Mouse (Mus musculus) adrenal gland, postnatal 36 days (tissue): ENCODE data around the gene R3hdm4. TPM values are rescaled to one million over a fixed set of nuclear protein-coding genes. Genes with fewer than 3 reads are reported as not detected.

Source experiments
- DNase-seq, 2 experiments: peaks; one replicate each; pipeline ENCODE4 v3.0.0; 2021; ENCODE audit warnings: mixed read lengths in 1 of 2
- total RNA-seq, 2 experiments: library from RNA; stranded (reverse); gene quantifications; 2 replicates each; pipeline ENCODE4 v1.2.3; 2021

The R3hdm4 gene
- total RNA-seq, 2 experiments from 2014 or later = 104 to 118 TPM

GRCm38 (mm10) chr10:79925785-79926490 lies 4.9 kb upstream of the R3hdm4 start:
- no peak for DNase-seq

DNA sequence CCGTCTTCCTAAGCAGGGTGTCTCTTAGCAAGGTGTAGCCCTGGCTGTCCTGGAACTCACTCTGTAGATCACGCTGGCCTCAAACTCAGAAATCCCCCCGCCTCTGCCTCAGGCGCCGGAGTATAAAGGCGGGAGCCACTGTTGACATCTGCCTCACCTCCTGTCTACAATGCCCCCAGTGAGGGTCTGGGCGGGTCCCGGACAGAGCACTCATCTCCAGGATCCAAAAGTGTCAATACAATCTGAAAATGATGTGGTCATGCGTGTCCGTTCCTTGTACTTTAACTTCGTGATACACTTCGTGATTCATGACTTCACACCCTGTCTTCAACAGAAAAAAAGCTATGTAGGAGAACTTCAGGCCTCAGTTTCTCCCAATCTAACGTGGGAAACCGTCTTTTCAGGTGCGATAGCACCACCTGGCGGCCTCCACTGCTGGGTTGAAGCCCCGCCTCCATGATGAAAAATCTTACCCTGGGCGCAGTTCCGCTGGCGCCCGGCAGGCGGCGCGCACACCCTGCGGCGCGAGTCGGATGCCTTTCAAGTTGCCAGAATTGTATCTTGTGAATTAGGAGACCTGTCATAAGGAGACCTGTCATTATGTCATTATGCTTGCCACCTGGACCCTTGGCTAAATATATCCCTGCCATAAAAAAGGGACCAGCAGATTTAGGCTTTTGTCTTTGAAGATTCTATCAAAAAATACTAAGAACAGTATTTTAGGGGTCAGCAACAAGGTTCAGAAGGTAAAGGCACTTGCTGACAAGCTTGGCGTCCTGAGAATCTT lies 4.2 kb upstream of the R3hdm4 start:
- DNase-seq = peak; percentile 92

DNA sequence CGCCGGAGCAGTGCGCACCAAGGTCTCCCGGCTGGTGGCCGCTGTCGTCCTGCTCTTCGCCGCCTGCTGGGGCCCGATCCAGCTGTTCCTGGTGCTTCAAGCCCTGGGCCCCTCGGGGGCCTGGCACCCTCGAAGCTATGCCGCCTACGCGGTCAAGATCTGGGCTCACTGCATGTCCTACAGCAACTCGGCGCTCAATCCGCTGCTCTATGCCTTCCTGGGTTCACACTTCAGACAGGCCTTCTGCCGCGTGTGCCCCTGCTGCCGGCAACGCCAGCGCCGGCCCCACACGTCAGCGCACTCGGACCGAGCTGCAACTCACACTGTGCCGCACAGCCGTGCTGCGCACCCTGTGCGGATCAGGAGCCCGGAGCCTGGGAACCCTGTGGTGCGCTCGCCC lies 564 bp upstream of the R3hdm4 start:
- no peak for DNase-seq

- DNase-seq = no peak
These were observed 735 bp downstream of the R3hdm4 start for GRCm38 (mm10) chr10:79920056-79920890.

GRCm38 (mm10) chr10:79919251-79919849 lies 1.7 kb downstream of the R3hdm4 start:
- no peak for DNase-seq

- peak in 1 of 2 experiments; percentile 43 for DNase-seq
These were observed 2.6 kb downstream of the R3hdm4 start for GRCm38 (mm10) chr10:79918231-79919078.

GRCm38 (mm10) chr10:79917532-79918100 lies 3.4 kb downstream of the R3hdm4 start:
- no peak for DNase-seq

- peak; percentile 95 to 96 for DNase-seq
These were observed 4.0 kb downstream of the R3hdm4 start, which contains the start of gene Kiss1r for GRCm38 (mm10) chr10:79916808-79917531. TSS of gene Kiss1r (plus strand) at chr10:79916971.

- DNase-seq = no peak
These were observed 4.9 kb downstream of the R3hdm4 start for GRCm38 (mm10) chr10:79916081-79916480.

GRCm38 (mm10) chr10:79914948-79915596 lies 5.9 kb downstream of the R3hdm4 start:
- no peak for DNase-seq

- no peak for DNase-seq
These were observed 6.7 kb downstream of the R3hdm4 start for GRCm38 (mm10) chr10:79914131-79914947.

DNA sequence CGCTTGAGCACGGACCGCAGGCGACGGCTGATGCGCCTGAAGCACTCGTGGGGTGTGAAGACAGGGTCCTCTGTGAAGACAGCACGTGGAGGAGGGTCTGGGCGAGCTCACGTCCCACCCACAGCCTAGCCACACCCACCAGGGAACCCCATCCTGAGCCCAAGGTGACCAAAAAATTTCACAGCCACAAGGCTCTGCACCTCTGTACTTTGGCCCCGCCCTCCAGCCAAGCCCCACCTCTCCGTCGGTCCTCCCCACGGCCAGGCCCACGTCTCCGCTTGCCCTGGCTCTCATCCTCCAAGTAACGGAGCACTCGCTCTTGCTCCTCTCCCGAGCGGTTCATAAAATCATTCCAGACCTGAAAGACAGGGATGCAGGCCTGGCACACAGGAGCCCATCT lies 8.6 kb downstream of the R3hdm4 start:
- DNase-seq = no peak

- no peak for DNase-seq
These were observed 10.5 kb downstream of the R3hdm4 start, which contains the start of gene Gm26602 for GRCm38 (mm10) chr10:79910556-79910955. TSS of gene Gm26602 (plus strand) at chr10:79910856.

DNA sequence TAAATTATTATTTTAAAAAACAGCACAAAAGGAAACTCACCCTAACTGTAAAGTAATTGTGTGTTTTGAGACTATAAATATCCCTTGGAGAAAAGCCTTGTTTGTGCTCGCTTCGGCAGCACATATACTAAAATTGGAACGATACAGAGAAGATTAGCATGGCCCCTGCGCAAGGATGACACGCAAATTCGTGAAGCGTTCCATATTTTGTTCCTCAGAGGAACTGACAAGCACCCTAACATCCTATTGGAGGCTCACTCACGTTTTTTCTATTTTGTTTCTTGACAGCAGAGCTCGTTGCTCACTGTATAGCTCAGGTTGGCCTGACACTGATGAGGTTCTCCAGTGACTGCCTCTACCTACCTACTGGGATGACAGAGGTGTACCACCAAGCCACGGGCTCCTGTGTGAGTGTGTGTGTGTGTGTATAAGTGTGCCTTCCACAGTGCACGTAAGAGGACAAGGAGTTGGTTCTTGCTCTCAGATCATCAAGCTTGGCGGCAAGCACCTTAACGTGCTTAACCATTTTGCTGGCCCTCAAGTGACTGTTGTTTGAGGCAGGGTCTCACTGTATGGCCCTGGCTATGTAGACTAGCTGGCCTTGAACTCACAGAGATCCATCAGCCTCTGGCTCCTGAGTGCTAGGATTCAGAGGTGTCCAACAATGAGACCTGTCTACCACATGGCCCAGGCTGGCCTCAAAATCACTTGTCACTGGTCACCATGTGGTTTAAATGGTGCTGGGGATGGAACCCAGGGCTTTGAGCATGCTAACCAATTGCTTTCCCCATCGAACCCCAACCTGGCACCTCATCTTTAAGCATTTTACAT lies 11.7 kb downstream of the R3hdm4 start:
- DNase-seq = peak in 1 of 2 experiments; percentile 35

GRCm38 (mm10) chr10:79908167-79909091 lies 12.6 kb downstream of the R3hdm4 start, which contains the start of gene Med16:
TSS of gene Med16 (minus strand) at chr10:79908923.
- peak; percentile 96 to 99 for DNase-seq

DNA sequence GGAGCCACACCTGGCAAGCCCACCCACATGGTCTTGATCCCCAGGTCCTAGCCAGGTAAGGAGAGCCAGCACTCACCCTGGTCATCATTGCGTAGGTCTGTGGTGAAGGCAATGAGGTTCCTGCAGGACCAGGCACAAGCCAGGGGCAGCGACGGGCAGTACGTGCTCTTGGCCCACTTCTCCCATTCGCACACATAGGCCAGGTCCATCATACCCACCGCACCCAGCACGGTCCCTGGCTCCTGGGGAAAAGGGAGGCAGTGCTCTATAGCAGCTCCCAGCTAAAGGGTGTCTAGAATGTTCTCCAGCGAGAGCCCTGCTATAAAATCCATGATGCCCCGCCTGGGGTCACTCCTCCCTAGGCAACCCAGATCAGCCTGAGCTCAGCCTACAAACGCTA lies 13.6 kb downstream of the R3hdm4 start:
- no peak for DNase-seq
